Mouse (Mus musculus) liver, adult 2 months (tissue): ENCODE measurements at regions not wholly inside any gene's neighbourhood (a gene's known extent, or its start where the extent isn't known, plus 50 kb on each side); places are given as distances from the start of the nearest gene placed in this dataset.

Experiments
- CTCF ChIP-seq: fragments of 200-500 bp; IDR thresholded peaks from 2 replicates; pipeline ENCODE4 v1.5.1; 2011; ENCODE audit warnings: low read depth, low read length, control low read depth
- POLR2A ChIP-seq: fragments of 200-500 bp; IDR thresholded peaks from 2 replicates; pipeline ENCODE4 v1.6.1; 2011; ENCODE audit warnings: low read length, control low read depth; ENCODE audit not compliant: insufficient read depth; ENCODE audit errors: extremely low read depth

GRCm38 (mm10) chr1:4574101-4574500 is 233.6 kb upstream of the Gm37988 start:
- TF ChIP-seq POLR2A: no peak
- TF ChIP-seq CTCF: no peak
